Mouse (Mus musculus) layer of hippocampus, adult 18-20 months (tissue): Measurements from ENCODE around the gene Pemt. TPM values are rescaled to one million over a fixed set of nuclear protein-coding genes. Genes with fewer than 3 reads are reported as not detected.

Source experiments
- DNase-seq, 2 experiments: peaks; one replicate each; pipeline ENCODE4 v3.0.0; 2022; ENCODE audit warnings: low spot score in 2 of 2
- long read RNA-seq: library from polyadenylated mRNA; stranded (forward); transcript quantifications from one replicate; pipeline ENCODE4 v2.0.0, GENCODE M21; 2021
- total RNA-seq, 2 experiments: library from RNA; stranded (reverse); gene quantifications; 2 replicates each; pipeline ENCODE4 v1.2.3; 2021

Pemt gene
- total RNA-seq = 1 to 10 TPM; 2.4 to 7.8 TPM
- long read RNA-seq, partial matches to known transcripts = 0 of 3 reads
- long read RNA-seq, other reads (novel, unspliced or antisense) = 1 of 3 reads

DNA sequence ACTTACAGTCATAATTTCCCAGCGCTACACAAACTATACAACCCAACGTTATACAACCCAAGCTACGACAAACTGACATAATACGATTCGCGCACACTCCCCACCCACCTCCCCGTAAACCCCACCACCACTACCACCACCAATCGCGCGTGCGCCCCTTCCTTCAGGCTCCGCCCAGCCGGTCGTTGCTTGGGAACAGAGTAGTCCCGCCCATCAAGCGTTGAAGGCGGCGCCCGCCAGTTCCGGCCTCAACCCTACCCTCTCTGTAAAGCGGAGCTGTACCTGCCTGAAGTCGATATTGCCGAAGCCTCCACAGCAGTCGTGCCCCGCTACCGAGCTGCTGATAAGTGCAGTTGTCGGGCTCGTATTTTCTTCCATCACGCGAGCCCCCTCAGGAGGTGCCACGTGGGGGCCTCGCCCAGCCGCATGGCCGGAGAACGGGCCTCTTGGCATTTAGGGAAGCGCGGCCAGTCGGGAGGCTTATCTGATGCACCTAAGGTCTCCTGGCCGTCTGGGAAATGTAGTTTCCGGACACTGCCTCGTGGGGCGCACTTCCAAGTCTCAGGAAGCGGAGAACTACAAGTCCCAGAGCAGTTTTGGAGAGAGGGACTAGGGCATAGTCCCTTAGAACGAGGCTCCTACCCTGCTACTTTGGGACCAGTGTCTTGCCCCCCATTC is at the start of gene Pemt:
TSS of gene Pemt (minus strand) at position 432 of the 678 bp plus-strand sequence.
- peak; percentile 95 to 99 for DNase-seq

DNA sequence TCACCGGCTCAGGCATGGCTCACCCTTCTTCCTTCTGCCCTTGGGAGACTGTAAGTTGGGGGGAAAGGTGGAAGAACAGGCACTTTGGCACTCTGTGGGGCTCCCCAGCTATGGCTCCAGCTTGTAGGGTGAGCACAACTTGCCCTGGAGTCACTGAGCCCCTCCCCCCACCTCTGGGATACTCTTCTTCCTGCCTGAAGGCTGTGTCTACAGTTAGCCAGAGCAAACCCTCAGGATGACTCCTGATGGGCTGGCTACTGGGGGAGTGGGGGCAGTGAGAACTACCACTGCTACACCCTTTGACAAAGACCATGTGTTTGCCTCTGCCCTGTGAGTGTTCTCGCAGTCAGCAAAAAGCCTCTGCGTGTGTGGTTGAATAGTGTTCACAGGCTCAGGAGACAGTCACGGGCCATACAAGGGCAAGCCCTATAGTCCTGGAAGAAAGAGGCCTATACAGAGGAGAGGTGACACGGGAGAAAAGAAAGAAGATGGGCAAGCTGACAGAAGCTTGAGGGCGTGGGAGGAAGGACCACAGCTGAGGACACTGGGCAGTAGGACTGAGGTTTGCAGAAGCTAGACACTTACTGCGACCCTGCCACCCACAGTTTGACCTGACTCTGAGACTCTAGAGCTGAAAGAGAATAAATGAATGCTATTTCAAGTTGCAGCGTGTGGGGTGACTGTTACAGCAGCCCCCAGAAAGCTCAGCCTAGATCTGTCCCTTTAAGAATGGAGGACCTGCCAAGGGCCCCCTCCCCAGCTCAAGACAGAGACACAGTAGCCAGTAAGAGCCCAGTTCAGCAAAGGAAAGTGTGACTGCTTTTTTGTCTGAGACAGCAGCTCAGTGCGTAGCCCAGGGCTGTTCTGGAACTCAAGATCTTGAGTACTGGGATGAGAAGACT is 48.9 kb upstream of the Pemt start:
- DNase-seq = no peak

DNA sequence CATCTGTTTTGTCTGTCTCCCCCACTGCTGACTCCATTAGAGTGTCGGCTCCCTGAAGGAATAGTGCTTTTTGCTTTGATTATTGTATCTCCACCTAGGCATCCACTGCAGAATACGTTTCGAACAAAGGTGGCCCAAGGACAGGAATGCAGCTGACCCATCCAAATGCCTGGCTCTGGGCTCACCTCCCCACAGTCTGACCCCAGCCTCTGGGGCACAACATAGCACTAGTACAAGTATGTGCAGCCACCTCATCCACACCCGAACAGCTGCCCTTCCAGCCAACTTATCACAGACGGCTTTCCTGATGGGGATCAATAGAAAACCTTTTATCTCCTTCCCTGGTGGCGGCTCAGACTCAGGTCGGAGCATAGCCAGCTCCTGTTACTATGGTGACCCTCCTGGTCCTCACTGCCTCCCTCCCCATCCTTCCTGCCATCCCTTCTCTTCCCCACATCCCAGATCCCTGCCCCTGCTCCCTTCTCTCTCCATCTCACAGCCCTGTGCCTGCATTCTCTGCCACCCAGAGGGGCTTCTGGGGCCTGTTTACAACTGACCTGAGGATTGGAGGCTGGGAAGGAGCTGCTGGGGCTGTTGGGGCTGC is 47.8 kb upstream of the Pemt start:
- DNase-seq = no peak

DNA sequence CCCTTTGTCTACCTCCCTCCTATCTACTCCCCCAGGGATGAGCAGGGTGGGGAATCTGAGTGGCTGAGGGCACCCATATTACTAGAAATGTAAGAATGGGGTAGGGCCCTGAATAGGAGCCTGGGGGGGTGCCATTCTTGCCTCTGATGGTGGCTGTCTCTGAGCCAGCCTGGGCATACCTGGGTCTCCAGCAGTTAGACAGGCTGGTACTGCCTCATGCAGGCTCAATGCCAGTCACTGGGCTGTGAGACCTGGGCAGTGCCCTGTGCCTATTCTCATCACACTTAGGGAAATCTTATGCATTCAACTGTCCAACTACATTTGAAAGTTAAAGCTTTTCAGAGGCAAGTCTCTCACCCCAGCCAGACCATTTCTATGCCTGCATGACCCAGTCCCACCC is 46.9 kb upstream of the Pemt start:
- DNase-seq = no peak

DNA sequence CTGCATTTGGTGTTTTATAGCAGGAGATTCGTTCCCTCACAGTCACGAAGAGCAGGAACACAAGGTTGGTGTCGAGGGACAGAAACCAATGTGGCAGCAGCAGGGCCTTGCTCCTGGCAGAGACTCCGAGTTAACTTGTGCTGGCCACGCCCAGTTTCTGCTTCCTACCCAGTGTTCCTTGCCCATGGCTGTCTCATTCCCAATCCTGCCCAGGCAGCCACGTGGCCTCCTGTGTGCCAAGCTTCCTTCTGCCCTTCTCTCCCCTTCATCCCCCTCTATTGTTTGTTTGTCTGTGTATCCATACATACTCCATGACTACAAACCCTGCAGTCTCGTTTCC is 45.1 kb upstream of the Pemt start:
- DNase-seq = no peak

DNA sequence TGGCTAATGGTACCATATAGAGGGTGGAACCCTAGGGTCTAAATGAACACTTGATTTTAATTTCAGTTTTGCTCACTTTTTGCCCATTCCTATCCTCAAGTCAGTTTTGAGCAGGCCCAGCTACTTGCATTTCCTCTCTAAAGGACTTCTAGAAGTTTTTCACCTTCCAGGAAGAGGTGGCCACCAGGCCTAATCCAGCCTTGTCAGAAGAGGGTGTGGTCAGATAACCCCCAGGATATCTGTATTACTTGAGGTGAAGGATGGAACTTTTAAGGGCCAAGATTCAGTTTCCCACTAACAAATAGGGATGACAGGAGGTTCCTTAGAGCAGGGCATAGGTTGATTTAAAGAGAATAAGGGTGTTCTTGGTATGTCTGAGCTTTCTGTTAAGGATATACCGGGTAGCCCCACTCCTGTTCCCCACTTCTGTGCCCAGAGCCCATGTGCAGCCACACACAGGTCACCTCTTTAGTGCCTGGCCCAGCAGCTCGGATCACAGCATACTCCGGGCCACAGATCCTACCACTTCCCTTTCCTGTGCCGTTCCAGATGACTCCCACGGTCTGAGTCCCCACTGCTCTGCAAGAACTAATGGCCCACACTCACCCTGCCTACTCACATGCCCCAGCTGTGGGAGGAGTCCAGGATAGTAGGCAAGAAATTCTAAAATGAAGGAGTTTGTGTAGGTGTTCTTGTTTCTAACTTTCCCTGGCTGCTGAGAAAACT is 44.6 kb upstream of the Pemt start:
- DNase-seq = no peak

DNA sequence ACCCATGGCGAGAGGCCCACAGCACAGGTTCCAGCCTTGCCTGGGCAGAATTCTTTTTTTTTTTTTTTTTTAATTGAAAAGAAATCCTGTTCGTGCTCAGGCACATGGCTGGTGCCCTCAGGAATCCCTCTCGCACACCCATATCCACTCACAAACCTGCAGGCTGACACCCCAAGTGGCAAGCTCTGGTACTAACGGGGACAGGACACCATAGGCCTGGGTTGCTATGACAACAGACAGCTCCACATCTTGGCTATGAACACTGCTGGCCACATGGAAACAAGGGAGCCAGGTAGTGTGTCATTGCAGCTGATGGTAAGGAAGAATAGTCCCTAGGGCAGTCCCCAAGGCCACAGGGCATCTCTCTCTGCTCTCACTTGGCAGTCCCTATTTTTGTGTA is 42.7 kb upstream of the Pemt start:
- peak in 1 of 2 experiments; percentile 37 for DNase-seq

DNA sequence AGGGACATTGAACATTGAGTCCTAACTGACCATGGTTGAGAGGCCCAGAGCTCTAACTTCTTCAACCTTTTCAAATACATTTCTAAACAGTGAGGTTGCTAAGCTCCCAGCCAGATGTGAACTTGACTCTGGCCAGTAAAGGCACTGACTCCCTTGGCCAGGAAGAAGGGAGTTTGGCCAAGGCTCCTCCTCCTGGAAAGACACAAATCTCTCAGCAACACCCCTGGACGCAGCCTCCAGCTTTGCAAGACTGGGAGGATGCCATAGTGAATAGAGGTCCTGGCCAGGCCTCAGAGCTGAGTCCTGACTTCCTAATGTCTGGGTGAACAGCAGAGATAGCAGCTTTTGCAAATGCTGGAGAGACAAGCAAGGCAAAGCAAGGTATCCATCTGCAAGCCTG is 40.4 kb upstream of the Pemt start:
- DNase-seq = no peak

DNA sequence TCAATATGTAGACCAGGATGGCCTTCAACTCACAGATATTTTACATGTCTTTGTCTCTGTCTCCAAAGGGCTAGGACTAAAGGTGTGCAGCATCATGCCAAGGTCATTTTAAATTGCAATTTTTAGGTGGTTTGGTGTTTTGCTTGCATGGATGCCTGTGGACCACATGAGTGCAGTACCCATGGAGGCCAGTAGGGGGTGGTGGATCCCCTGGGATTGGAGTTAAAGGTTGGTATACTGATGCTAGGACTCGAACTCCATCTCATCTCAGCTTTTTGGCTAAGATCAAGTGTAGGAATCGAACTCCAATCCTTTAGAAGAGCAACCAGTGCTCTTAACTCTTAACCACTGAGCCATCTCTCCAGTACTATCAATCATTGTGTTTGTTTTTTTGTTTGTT is 38.3 kb upstream of the Pemt start:
- DNase-seq = no peak

DNA sequence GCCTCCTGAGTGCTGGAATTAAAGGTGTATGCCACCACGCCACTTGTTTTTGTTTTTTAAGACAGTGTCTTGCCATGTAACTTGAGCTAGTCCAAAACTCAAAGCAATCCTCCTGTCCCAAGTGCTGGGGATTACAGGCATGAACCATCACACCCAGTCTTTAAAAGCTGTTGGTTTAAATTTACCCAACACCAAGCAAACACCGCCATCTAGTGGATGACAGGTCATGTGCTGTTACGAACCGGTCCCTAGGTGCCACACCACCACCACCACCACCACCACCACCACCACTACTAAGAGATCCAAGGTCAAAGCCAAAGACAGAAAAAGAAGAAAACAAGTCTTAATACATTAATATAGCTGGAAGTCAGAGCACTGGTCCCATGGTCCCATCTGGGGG is 30.5 kb upstream of the Pemt start:
- peak; percentile 66 to 90 for DNase-seq

DNA sequence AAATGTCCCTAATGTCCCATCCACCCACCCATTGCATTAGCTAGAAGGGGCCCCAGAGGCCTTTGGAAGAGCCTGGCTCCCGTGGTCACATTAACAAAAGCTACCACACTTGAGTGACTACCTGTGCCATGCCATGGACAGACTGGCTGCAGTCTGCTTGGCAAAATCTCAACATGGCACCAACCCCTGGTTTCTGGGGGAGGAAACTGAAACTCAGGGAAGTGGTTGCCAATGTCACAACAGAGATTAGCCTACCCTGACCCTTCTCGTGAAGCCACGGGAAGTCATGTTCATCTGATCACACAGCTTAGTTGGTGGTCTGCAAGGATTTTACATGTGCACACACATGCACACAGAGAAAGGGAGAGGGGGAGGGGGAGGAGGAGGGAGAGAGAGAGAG is 29.9 kb upstream of the Pemt start:
- DNase-seq = no peak

DNA sequence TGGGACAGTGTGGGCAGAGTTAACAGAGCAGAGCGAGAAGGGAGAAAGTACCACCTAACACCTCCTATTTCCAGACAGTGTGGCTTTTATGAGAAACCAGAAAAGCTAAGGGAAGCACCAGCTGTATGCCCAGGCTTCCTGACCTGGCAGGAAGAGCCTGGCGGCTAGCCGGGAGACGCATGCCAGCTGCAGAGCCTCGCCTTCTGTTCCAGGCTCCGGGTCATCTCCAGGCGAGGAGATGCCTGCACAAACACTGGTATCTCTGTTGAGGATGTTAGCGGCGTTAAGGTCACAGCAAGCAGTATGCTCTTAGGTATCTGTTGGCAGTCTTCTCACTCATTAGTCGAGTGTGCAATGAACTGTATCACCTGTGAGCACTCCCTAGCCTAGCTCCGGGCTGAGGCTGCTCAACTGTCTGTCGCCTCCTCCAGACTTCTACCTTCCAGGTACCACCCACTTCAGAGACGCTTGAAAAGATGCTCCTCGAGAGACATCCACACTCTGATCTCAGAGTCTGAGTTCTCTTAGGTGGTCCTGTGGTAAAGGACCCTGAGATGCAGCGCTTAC is 27.7 kb upstream of the Pemt start:
- DNase-seq = peak in 1 of 2 experiments; percentile 15

DNA sequence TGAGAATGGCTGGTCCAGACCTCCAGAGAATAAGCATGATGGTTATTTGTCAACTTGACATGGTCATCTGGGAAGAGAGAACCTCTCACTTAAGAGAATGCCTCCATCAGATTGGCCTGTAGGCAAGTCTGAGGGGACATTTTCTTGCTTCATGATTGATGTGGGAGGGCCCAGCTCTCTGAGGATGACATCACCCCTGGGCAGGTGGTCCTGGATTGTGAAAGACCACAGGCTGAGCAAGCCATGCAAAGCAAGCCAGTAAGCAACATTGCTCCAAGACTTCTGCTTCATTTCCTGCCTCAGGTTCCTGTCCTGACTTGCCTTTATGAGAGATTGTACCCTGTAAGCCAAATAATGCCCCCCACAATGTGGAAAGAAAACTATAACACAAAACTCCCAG is 26.8 kb upstream of the Pemt start:
- DNase-seq = no peak

DNA sequence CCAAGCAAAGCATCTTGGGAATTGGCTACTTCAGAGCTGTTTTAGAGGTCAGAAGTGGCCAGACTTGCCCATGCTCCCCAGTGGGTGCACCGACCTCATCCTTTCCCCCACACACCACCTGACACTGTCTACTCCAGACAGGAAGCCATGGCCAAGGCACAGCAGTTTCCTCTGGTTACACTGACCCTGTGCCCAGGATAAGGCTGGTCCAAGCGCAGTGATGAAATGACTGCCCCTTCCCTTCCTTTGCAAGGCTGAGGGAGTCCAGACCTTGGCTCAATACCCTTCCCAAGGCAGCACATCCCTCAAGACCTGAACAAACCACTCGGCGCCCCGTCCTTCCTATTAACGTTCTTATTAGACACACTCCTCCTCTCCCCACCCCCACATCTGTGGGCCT is 24.9 kb upstream of the Pemt start:
- DNase-seq = no peak

DNA sequence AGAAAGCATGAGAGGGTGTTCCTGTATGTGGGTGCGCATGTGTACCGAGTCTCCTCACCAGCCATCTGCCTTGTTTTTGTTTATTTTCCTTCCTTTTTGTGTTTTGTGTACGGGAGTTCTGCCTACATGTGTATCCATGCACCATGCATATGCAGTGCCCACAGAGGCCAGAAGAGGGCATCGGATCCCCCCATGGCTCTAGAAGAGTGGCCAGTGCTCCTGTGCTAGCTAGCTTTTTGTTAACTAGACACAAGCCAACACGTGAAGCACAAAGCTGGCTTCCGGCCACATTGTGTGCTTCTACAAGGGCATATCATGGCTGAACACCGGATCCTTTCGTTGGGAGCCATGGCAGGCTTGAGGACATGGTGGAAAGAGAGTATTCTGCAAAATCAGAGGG is 24.3 kb upstream of the Pemt start:
- DNase-seq = peak in 1 of 2 experiments; percentile 27

DNA sequence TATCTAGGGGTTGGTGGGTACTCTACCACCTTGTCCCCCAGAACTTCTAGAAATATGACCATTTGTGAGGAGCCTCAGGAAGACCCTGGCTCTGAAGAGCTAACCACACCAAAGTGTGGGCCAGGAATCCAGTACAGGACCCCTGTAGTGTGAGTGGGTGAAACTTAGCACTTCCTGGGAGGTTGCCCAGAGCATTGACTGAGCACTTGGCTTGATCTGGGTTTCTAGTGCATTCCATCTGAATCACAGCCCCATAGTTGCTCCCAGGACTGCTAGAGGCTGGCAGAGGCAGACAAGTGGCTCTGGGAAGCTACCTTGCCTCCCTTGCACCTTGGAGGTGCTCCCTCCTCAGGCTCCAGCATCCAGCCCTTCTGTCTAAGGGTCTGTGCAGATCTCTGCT is 22.3 kb upstream of the Pemt start:
- DNase-seq = no peak

DNA sequence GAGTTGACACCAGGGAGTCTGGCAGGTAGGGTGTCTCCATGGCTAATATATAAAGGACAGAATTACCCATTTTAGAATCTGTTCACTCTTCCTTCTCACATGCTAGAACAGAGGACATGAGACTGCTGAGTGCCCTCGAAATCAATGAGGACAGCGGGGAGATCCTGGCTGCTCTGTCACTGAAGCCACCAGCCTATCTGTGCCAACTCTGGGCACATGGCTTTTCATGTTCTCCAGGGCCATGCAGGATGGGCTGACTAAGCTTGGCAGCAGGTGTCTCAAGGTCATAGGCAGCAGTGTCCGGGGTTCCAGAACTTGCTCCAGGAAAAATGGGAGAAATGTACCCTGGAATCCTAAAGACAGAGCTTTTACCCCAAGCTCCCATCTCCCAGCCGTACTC is 21.4 kb upstream of the Pemt start:
- DNase-seq = no peak

DNA sequence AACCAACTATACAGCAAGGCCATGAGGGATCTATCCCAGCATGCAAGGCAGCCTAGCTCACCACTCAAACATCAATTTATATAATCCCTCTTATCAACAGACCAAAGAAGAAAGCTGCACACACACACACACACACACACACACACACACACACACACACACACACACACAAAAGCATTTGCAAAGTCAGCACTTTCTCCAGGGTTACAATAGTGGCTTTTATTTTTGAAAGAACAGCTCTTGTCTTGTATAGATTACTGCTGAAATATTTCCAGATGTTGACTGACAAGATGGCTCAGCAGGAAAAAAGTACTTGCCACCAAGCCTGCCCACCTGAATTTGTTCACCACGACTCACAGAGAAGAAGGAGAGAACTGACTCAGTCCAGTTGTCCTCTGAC is 19.0 kb upstream of the Pemt start:
- DNase-seq = no peak

DNA sequence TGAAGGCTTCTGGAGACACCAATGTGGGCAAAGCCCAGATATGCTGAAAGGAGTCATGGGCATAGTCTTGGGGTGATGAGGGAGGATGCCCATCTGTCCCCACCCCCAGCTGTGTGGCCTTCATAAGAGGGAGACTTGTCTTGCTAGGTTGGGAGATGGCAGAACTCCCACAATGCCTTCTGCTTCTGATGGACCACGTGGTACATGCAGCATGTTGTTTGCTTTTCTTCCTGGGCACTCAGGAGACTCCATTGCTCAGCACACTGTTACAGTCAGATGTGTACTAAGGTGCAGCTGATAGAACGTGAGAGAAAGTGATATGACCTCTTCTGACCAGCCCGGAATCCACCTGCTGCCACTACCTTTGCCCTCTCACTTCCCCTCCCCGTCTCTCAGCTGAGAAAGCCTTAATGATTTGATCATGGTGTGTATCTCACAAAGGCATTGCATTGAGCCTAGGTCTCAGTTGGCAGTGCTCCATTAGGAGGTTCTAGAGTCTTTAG is 15.3 kb upstream of the Pemt start:
- DNase-seq = no peak

DNA sequence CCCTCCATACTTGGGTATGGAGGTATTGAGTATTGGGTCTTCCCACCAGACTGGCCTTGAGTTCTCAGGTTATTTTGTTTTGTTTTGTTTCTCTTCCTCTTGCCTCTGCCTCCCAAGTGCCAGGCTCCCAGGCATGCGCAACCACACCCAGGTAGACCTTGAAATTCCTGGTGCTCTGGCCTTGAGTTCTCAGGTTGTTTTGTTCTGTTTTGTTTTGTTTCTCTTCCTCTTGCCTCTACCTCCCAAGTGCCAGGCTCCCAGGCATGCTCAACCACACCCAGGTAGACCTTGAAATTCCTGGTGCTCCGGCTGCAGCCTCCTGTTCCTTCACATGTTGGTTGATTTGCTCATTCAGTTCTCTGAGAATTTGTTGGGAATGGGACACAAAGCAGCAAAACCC is 13.7 kb upstream of the Pemt start:
- DNase-seq = no peak

DNA sequence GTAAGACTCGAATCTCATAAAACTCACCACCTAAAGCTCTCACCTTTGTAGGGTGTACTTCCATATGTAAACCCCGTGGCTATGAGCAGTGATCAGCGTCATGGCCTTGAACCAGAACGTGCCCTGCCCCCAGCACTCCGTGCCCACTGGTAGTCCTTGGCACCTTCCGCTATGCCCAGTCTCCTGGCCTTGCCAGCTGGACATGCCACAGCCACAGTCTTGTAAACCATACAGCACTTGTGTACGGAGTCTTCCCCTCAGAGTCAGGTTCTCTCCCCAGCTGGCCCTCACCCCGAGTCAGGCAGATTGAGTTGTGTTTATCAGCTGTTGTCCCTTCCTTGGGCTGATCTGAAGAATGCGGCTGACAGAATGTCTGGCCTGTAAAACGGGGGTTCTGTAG is 12.2 kb upstream of the Pemt start:
- DNase-seq = no peak
